Mouse (Mus musculus) hematopoietic multipotent progenitor cell, adult 10-12 weeks (in vitro differentiated cells): ENCODE data around the gene Taf1b. TPM values are rescaled to one million over a fixed set of nuclear protein-coding genes. Genes with fewer than 3 reads are reported as not detected.

Experiments
- polyA plus RNA-seq: library from polyadenylated mRNA; stranded (reverse); fragments of >175 nt; gene quantifications from 2 replicates; pipeline ENCODE4 v1.2.3, GENCODE M21; 2012; ENCODE audit warnings: low replicate concordance

Gene Taf1b
- polyA plus RNA-seq = 1.4 and 2.2 TPM in 2 replicates

GRCm38 (mm10) chr12:24498150-24498840, at the start of gene Taf1b:
Gene Taf1b (plus strand): TSS chr12:24498359.

GRCm38 (mm10) chr12:24571523-24572392, 73.6 kb downstream of the Taf1b start, which contains the start of gene Grhl1:
Gene Grhl1 (plus strand): TSS chr12:24572283.

Other genes with a start within 250 kb of the Taf1b start
- gene Grhl1, start 73.9 kb downstream of the Taf1b start, polyA plus RNA-seq = 0.49 and 0.86 TPM in 2 replicates
- 14.1 and 35.8 TPM in 2 replicates for gene Klf11, start 152.9 kb downstream of the Taf1b start, polyA plus RNA-seq
- 0.08 TPM in 1 of 2 replicates, not detected in the other for gene Cys1, start 183.5 kb downstream of the Taf1b start, polyA plus RNA-seq
- gene Rrm2, start 209.9 kb downstream of the Taf1b start, polyA plus RNA-seq = 8.0 and 55.9 TPM in 2 replicates